Mouse (Mus musculus): Measurements from ENCODE around the gene Cdk5r2. TPM values are rescaled to one million over a fixed set of nuclear protein-coding genes. Genes with fewer than 3 reads are reported as not detected.

Cdk5r2 gene
- polyA plus RNA-seq, 1 experiment from 2014 or later: not detected

GRCm38 (mm10) chr1:74824518-74825302 lies 30.0 kb upstream of the Cdk5r2 start:
- no peak overlapping the region for H3K27ac ChIP-seq (ENCODE audit: low read depth)
- WGBS: 29% methylated on average over 14 of the region's 14 CpGs
- ATAC-seq (ENCODE audit: insufficient read depth) (no peak), DNase-seq (no peak)
- H3K9ac ChIP-seq: no peak overlapping the region
- H3K9me3 ChIP-seq (ENCODE audit: low read depth, low read length): no peaks in the 10 kb centered on the region
- H3K4me2 ChIP-seq: no peak overlapping the region
- H3K4me1 ChIP-seq (ENCODE audit: insufficient read depth): no peaks in the 10 kb centered on the region
- H3K4me3 ChIP-seq (ENCODE audit: low read depth, low read length): no peak overlapping the region
- H3K36me3 ChIP-seq (ENCODE audit: insufficient read depth): no peaks in the 10 kb centered on the region
- no peak for TF ChIP-seq CTCF (IDR thresholded peaks at IDR 0.05; ENCODE audit: low read depth)
- H3K27me3 ChIP-seq (ENCODE audit: insufficient read depth, low read length): no peaks in the 10 kb centered on the region

- no peak overlapping the region for H3K4me2 ChIP-seq
- H3K9me3 ChIP-seq (ENCODE audit: low read depth, low read length): no peaks in the 10 kb centered on the region
- DNase-seq (no peak), ATAC-seq (ENCODE audit: insufficient read depth) (no peak)
- no peak overlapping the region for H3K9ac ChIP-seq
- H3K27ac ChIP-seq (ENCODE audit: low read depth): no peak overlapping the region
- no peak for TF ChIP-seq CTCF (IDR thresholded peaks at IDR 0.05; ENCODE audit: low read depth)
- WGBS: 75% methylated on average over 9 of the region's 9 CpGs
- no peaks in the 10 kb centered on the region for H3K27me3 ChIP-seq (ENCODE audit: insufficient read depth, low read length)
- H3K36me3 ChIP-seq (ENCODE audit: insufficient read depth): no peaks in the 10 kb centered on the region
- no peak overlapping the region for H3K4me3 ChIP-seq (ENCODE audit: low read depth, low read length)
- no peaks in the 10 kb centered on the region for H3K4me1 ChIP-seq (ENCODE audit: insufficient read depth)
Measured at GRCm38 (mm10) chr1:74830061-74830460, 24.7 kb upstream of the Cdk5r2 start.

- H3K36me3 ChIP-seq (ENCODE audit: insufficient read depth): no peaks in the 10 kb centered on the region
- H3K9ac ChIP-seq: no peak overlapping the region
- no peaks in the 10 kb centered on the region for H3K27me3 ChIP-seq (ENCODE audit: insufficient read depth, low read length)
- no peak overlapping the region for H3K4me2 ChIP-seq
- 73% methylated on average over 3 of the region's 3 CpGs for WGBS
- H3K9me3 ChIP-seq (ENCODE audit: low read depth, low read length): no peaks in the 10 kb centered on the region
- no peak overlapping the region for H3K27ac ChIP-seq (ENCODE audit: low read depth)
- no peak for TF ChIP-seq CTCF (IDR thresholded peaks at IDR 0.05; ENCODE audit: low read depth)
- ATAC-seq (ENCODE audit: insufficient read depth) (no peak), DNase-seq (no peak)
- H3K4me3 ChIP-seq (ENCODE audit: low read depth, low read length): no peak overlapping the region
- H3K4me1 ChIP-seq (ENCODE audit: insufficient read depth): no peaks in the 10 kb centered on the region
Measured at GRCm38 (mm10) chr1:74833255-74833654, 21.5 kb upstream of the Cdk5r2 start.

GRCm38 (mm10) chr1:74843090-74843489 lies 11.6 kb upstream of the Cdk5r2 start:
- Histone ChIP-seq H3K27ac (ENCODE audit: low read depth) (no peak overlapping the region), H3K4me1 (ENCODE audit: insufficient read depth) (no peaks in the 10 kb centered on the region), H3K9me3 (ENCODE audit: low read depth, low read length) (no peaks in the 10 kb centered on the region), H3K36me3 (ENCODE audit: insufficient read depth) (no peaks in the 10 kb centered on the region), H3K4me2 (no peak overlapping the region), H3K27me3 (ENCODE audit: insufficient read depth, low read length) (no peaks in the 10 kb centered on the region), H3K4me3 (ENCODE audit: low read depth, low read length) (no peak overlapping the region), H3K9ac (no peak overlapping the region)
- no peak for ATAC-seq (ENCODE audit: insufficient read depth)
- TF ChIP-seq CTCF (IDR thresholded peaks at IDR 0.05; ENCODE audit: low read depth): no peak
- no peak for DNase-seq
- WGBS: 69% methylated on average over 5 of the region's 5 CpGs

- H3K4me2 ChIP-seq: no peak overlapping the region
- no peak overlapping the region for H3K27ac ChIP-seq (ENCODE audit: low read depth)
- no peak overlapping the region for H3K4me3 ChIP-seq (ENCODE audit: low read depth, low read length)
- WGBS: 32% methylated on average over 9 of the region's 9 CpGs
- ATAC-seq (ENCODE audit: insufficient read depth) (no peak), DNase-seq (no peak)
- peaks cover 20% of the 10 kb centered on the region for H3K27me3 ChIP-seq (ENCODE audit: insufficient read depth, low read length)
- no peaks in the 10 kb centered on the region for H3K9me3 ChIP-seq (ENCODE audit: low read depth, low read length)
- TF ChIP-seq CTCF (IDR thresholded peaks at IDR 0.05; ENCODE audit: low read depth): no peak
- no peaks in the 10 kb centered on the region for H3K36me3 ChIP-seq (ENCODE audit: insufficient read depth)
- H3K4me1 ChIP-seq (ENCODE audit: insufficient read depth): no peaks in the 10 kb centered on the region
- H3K9ac ChIP-seq: no peak overlapping the region
Measured at GRCm38 (mm10) chr1:74846341-74846740, 8.4 kb upstream of the Cdk5r2 start.

- Histone ChIP-seq H3K9ac (no peak overlapping the region), H3K27ac (ENCODE audit: low read depth) (no peak overlapping the region), H3K27me3 (ENCODE audit: insufficient read depth, low read length) (peaks cover 45% of the 10 kb centered on the region), H3K36me3 (ENCODE audit: insufficient read depth) (no peaks in the 10 kb centered on the region), H3K4me3 (ENCODE audit: low read depth, low read length) (no peak overlapping the region), H3K4me1 (ENCODE audit: insufficient read depth) (no peaks in the 10 kb centered on the region), H3K9me3 (ENCODE audit: low read depth, low read length) (no peaks in the 10 kb centered on the region), H3K4me2 (no peak overlapping the region)
- WGBS: 50% methylated on average over 5 of the region's 5 CpGs
- DNase-seq (no peak), ATAC-seq (ENCODE audit: insufficient read depth) (no peak)
- TF ChIP-seq CTCF (IDR thresholded peaks at IDR 0.05; ENCODE audit: low read depth): no peak
Measured at GRCm38 (mm10) chr1:74848946-74849345, 5.8 kb upstream of the Cdk5r2 start.

GRCm38 (mm10) chr1:74850251-74850650 lies 4.5 kb upstream of the Cdk5r2 start:
- Histone ChIP-seq H3K27ac (ENCODE audit: low read depth) (no peak overlapping the region), H3K9me3 (ENCODE audit: low read depth, low read length) (no peaks in the 10 kb centered on the region), H3K4me1 (ENCODE audit: insufficient read depth) (0 out of 2 replicates have a peak, but pooled peaks cover 2% of the 10 kb centered on the region), H3K9ac (no peak overlapping the region), H3K36me3 (ENCODE audit: insufficient read depth) (no peaks in the 10 kb centered on the region), H3K4me2 (no peak overlapping the region), H3K4me3 (ENCODE audit: low read depth, low read length) (no peak overlapping the region), H3K27me3 (ENCODE audit: insufficient read depth, low read length) (peaks cover 55% of the 10 kb centered on the region)
- TF ChIP-seq CTCF (IDR thresholded peaks at IDR 0.05; ENCODE audit: low read depth): no peak
- ATAC-seq (ENCODE audit: insufficient read depth): no peak
- 16% methylated on average over 6 of the region's 6 CpGs for WGBS
- DNase-seq: no peak
